Mouse (Mus musculus) inflammation-experienced regulatory T-cells, adult 6 months (primary cell): ENCODE measurements around the gene Parp9. TPM values are rescaled to one million over a fixed set of nuclear protein-coding genes. Genes with fewer than 3 reads are reported as not detected.
"Not testable (repeated sequence)": the region's sequence is repeated elsewhere in the genome, so short reads cannot be mapped to it uniquely, and the experiment has no call there.

Source experiments
- ATAC-seq: one replicate; pipeline ENCODE4 v1.8.0; 2017
- polyA plus RNA-seq, 3 experiments: library from polyadenylated mRNA; unstranded; fragments of 100-300 nt; shearing (Covaris generic); gene quantifications; one replicate each; pipeline ENCODE4 v1.2.1; 2017

Gene Parp9
- polyA plus RNA-seq, 3 experiments from 2014 or later: 62.4 to 76.7 (median 76.5) TPM

DNA sequence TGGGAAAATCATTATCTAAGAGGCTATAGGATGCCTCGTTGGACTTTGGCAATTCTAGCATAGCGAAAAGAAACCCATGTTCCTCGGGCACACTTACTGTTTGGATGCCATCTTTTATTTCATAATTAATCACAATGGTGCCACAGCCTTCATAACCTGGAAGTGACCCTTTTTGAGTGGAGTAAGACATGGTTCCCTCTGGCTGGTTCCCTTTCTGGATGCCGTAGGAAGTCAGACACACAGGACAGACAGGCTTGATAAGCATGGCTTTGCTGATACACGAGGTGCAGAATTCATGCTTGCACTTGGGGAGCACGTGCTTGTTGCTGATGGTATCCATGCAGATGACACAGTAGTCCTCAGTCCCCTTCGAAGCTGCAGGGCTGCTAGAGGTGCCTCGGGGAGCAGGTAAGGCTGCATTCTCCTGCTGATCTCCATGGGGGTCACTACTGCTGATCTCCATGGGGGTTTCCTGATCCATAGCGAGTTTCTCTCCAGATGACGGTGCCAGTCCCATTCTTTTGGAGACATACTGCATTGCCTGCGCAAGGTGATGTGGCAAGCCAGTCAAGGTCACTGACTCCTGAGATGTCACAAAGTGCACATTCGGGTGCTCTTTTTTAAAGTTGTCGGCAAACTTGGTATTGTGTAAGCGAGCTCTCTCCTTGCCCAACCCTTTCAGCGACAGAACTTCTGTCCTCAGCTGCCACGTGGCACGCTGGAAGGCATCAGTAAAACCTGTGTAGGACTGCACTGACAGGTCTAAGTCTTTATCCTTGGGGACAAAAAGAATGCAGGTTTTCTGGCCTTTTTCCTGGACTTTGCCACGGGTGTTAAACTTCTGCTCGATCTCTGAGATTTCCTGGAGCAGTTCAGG is 5.9 kb upstream of the Parp9 start:
- ATAC-seq: no peak

GRCm38 (mm10) chr16:35933181-35933580 is 5.1 kb upstream of the Parp9 start:
- ATAC-seq: no peak

GRCm38 (mm10) chr16:35939261-35939660 is 991 bp downstream of the Parp9 start:
- peak; percentile 15 for ATAC-seq

DNA sequence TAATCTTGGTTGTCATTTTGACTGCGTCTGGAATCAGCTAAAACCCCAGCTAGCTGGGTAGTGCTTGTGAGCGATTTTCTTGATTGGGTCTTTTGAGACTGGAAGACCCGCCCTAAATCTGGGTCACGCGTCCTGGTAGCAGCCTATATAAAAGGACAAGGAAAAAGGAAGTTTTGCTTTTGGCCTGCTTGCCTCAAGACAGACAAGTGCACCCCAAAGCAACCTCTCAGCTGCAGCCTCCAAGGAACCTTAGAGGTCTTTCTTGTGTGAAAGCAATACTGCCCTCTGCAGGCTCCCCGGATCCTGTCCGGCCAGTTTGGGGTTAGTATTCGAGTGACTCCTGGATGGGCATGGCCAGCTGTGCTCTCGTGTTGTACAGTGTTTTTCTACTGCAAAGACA is 1.4 kb downstream of the Parp9 start:
- peak; percentile 84 for ATAC-seq

GRCm38 (mm10) chr16:35941382-35941781 is 3.1 kb downstream of the Parp9 start:
- no peak for ATAC-seq

- ATAC-seq: no peak
Measured at GRCm38 (mm10) chr16:35949264-35949663, 11.0 kb downstream of the Parp9 start.

DNA sequence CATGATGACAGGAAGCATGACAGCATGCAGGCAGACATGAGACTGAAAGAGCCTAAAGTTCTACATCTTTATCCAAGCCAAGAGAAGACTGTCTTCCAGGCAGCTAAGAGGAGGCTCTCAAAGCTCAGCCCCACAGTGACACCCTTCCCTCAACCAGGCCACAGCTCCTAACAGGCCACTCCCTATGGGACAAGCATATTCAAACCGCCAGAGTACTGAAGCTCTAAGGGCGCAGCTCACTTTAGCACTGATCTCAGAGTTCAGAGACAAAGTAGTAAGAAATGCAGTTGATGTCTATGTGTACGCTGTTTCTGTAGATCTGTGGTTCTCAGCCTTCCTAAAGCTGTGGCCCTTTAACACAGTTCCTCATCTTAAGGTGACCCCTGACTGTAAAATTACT is 12.9 kb downstream of the Parp9 start:
- no peak for ATAC-seq

DNA sequence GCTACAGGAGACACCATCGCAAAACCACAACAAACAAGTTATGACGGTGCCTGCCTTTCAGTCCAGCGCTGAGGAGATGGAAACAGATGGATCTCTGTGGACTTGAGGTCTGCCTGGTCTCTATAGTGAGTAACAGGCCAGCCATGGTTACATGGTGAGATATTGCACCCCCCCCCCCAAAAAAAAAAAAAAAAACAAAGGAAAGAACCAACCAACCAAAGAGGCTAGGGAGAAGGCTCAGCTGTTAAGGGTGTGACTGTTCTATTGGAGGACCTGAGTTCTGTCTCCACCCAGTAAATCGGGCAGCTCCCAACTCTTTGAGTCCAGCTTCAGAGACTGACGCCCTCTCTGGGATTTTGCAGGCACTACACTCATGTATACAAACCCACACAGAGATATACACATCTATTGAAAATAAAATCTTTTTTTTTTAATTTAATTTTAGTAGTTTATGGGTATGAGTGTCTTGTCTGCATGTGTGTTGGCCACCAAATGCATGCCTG is 14.4 kb downstream of the Parp9 start:
- no peak for ATAC-seq

DNA sequence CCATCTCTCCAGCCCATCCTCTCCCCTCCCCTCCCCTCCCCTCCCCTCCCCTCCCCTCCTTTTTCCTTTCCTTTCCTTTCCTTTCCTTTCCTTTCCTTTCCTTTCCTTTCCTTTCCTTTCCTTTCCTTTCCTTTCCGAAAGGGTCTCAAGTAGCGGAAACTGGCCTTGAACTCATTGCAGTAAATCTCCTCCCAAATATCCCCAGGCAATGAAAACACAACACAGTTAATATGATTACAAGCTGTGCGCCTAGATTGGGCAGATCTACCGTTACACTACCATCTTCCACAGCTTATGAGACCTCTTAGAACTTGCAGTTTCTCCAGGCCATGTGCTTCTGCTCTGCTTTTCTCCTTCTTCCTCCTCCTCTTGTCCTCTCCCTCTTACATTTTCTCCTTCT is 27.7 kb downstream of the Parp9 start:
- ATAC-seq: not testable (repeated sequence)

- ATAC-seq: no peak
Measured at GRCm38 (mm10) chr16:35966411-35967115, 28.3 kb downstream of the Parp9 start.

DNA sequence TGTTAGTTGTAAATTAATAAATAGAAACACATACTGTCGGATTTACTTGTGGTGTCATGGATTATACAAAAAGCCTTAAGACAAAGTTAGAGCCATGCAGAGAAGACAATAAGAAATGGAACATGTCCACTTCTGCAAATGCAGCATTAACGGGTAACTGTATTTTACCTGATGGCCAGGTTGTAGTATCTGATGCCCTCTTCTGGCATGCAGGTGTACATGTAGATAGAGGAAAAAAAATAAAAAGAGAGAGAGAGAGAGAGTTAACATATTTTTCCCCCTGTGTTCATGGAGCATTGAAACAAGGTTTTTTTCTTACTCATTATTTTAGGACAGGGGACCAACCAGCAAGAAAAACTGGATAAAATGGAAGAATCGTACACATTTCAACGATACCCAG is 29.0 kb downstream of the Parp9 start:
- ATAC-seq: no peak

DNA sequence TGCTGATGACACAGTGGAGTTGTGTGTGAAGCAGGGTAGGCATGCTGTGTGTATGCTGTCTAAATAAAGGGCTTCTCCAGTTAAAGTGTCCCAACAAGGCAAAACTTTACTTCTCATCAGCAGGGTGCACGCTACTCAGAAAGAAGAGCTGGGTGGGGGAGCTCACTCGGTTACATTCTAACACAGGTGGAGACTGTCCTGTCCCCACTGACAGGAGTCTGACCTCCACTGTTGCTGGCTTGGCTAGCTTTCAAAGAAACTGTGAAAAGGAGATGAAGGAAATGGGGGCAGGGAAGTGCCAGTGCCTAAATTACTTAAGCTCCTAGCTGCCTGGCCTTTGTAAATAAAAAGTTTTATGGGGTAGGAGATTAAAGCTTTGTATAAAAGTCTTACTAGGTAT is 29.9 kb downstream of the Parp9 start:
- no peak for ATAC-seq

DNA sequence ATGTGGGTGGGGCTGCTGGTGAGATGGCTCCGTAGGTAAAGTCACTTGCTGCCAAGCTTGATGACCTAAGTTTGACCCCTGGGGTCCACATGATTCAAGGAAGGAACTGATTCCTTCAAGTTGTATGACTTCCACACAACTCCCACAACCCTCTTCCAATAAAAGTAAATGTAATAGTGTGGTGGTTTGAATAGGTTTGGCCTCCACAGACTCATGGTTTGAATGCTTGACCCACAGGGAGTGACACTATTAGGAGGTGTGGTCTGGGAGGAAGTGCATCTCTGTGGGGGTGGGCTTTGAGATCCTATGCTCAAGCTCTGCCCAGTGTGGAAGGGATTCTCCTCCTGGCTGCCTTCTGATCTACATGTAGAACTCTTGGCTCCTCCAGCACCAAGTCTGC is 35.8 kb downstream of the Parp9 start:
- ATAC-seq: no peak

- ATAC-seq: not testable (repeated sequence)
Measured at GRCm38 (mm10) chr16:35978450-35978849, 40.2 kb downstream of the Parp9 start, which contains the start of gene Kpna1. Kpna1 (plus strand) TSS chr16:35978750.

DNA sequence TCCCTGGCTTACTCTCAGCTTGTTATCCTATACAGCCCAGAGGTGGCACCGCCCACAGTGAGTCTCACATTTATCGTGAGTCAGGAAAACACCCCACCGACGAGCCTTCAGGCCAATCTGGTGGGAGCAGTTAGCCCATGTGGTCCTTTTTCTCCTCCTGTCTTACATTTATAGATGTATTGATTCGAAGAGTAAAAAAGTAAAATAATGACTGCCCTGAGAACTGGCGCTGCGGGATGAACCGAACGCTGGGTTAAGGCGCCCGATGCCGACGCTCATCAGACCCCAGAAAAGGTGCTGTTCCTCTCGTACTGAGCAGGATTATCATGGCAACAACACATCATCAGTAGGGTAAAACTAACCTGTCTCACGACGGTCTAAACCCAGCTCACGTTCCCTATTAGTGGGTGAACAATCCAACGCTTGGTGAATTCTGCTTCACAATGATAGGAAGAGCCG is 43.1 kb downstream of the Parp9 start:
- peak; percentile 60 for ATAC-seq

DNA sequence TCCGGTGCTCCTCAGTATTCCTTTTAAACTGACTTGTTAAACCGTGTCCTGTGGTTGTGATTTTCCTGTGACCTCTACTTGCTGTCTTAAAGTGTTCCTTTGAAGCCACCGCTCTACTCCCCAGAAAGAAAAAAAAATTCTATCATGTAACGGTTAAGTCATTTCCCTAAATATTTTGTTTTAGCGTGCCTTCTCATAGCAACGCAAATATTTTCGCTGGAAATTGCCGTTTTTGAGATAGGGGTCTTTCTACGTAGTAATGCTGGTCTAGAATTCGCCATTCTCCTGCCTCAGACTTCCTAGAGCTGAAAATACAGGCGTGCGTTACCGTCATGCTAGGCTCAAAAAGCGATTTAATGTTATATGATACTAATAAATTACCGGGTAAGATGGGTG is 44.2 kb downstream of the Parp9 start:
- ATAC-seq: no peak

- peak; percentile 78 for ATAC-seq
Measured at GRCm38 (mm10) chr16:35982902-35983516, 44.7 kb downstream of the Parp9 start.

GRCm38 (mm10) chr16:35983517-35984101 is 45.3 kb downstream of the Parp9 start:
- ATAC-seq: peak; percentile 59

- no peak for ATAC-seq
Measured at GRCm38 (mm10) chr16:35984471-35984870, 46.2 kb downstream of the Parp9 start.

DNA sequence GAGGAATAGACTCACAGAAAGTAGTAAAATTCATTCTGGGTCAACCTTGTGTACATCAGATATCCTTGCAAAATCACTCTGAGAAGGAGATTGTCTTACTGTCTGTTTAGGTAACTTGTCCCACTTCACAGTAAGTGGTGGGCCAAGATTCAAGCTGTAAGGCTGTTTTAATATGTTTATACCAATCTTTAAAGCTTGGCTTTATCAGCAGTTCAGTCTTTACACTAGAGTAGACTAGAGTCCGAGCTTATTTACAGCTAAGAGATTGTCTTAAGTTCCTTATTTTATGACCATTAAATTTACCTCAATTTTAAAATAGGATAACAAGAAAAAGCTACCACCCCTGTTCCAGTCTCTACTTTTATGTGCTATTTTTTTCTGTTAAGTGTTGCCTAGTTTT is 49.7 kb downstream of the Parp9 start:
- no peak for ATAC-seq

DNA sequence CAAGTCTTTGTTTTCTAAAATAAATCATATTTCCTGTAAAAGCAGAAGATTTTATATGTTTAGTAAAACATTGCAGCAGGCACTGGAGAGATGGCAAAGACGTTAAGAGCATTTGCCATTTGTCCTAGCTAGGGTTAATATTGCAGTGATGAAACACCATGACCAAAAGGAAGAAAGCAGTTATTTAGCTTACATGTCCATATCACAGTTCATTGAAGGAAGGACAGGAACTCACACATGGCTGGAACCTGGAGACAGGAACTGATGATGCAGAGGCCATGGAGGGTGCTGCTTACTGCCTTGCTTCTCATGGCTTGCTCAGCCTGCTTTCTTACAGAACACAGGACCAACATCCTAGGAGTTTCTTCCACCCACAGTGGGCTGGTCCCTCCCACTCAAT is 54.1 kb downstream of the Parp9 start:
- no peak for ATAC-seq

DNA sequence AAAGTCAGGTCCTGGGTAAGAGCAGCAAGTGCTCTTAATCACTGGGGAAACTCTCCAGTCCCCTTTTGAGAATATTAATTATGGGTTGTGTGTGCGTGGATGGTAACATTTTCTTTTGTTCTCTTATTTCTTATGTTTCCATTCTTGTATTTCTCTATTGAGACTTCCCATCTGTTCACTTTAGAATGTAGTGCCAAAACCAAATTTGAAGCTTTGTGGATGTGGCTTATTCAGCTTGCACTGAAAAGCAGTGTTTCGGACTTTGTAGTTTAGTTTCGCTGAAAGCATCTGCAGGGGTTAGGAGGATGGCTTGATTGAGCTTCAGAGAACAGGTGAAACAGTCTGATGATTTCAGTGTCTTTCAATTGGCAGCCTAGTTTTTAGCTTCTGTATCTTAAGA is 55.0 kb downstream of the Parp9 start:
- ATAC-seq: no peak

- ATAC-seq: not testable (repeated sequence)
Measured at GRCm38 (mm10) chr16:35998852-35999251, 60.6 kb downstream of the Parp9 start.
